Mouse (Mus musculus) intestine, postnatal 0 days (tissue): Measurements from ENCODE around the gene Nell1. TPM values are rescaled to one million over a fixed set of nuclear protein-coding genes. Genes with fewer than 3 reads are reported as not detected.

Experiments
- ATAC-seq: fragments of 200-750 bp; cut with Nextera tagmentation; 2 replicates; pipeline ENCODE4 v1.8.0; 2017; ENCODE audit warnings: mild to moderate bottlenecking, moderate TSS enrichment, moderate library complexity
- H3K27ac ChIP-seq: fragments of 300-500 bp; sonication (generic); 2 replicates; pipeline ENCODE4 v1.5.1; 2014; ENCODE audit warnings: mild to moderate bottlenecking, low read depth, low read length, moderate library complexity
- H3K27me3 ChIP-seq: fragments of 300-500 bp; sonication (generic); replicated peaks from 2 replicates; pipeline ENCODE4 v1.6.1; 2014; ENCODE audit warnings: low read length, mixed read lengths; ENCODE audit not compliant: control insufficient read depth, insufficient read depth
- H3K36me3 ChIP-seq: fragments of 300-500 bp; sonication (generic); 2 replicates; pipeline ENCODE4 v1.6.1; 2014; ENCODE audit warnings: mild to moderate bottlenecking, moderate library complexity; ENCODE audit not compliant: control insufficient read depth, insufficient read depth
- H3K4me1 ChIP-seq: fragments of 300-500 bp; sonication (generic); replicated peaks from 2 replicates; pipeline ENCODE4 v1.6.1; 2014; ENCODE audit warnings: antibody characterized with exemption, low read length, mixed read lengths; ENCODE audit not compliant: control insufficient read depth, insufficient read depth
- H3K4me2 ChIP-seq: fragments of 300-500 bp; sonication (generic); replicated peaks from 2 replicates; pipeline ENCODE4 v1.6.1; 2014; ENCODE audit warnings: low read depth, mild to moderate bottlenecking, moderate library complexity
- H3K4me3 ChIP-seq: fragments of 300-500 bp; sonication (generic); 2 replicates; pipeline ENCODE4 v1.5.1; 2014; ENCODE audit warnings: low read depth, low read length
- H3K9ac ChIP-seq: fragments of 300-500 bp; sonication (generic); 2 replicates; pipeline ENCODE4 v1.6.1; 2014; ENCODE audit warnings: mild to moderate bottlenecking, low read depth, low read length
- H3K9me3 ChIP-seq: fragments of 300-500 bp; sonication (generic); 2 replicates; pipeline ENCODE4 v1.6.1; 2016; ENCODE audit warnings: mixed run types; ENCODE audit not compliant: control insufficient read depth
- CTCF ChIP-seq: sonication (generic); IDR thresholded peaks from 2 replicates; pipeline ENCODE4 v1.5.1; 2016; ENCODE audit warnings: low read depth, mild to moderate bottlenecking, control low read depth, antibody characterized with exemption, moderate library complexity
- WGBS: fragments of 180-500 bp; shearing (Covaris S2); extraction: QIAGEN DNeasy Blood & Tissue Kit; methylation state at CpG from one replicate; pipeline ENCODE4 v1.1.7; 2014; 5-methylcytosine and 5-hydroxymethylcytosine counted together
- polyA plus RNA-seq: library from polyadenylated mRNA; unstranded; fragments of >200 nt; fragmentation: Nextera tagmentation; extraction: Ambion mirVana; gene quantifications from 2 replicates; pipeline ENCODE4 v1.2.1, GENCODE M21; 2015

Nell1 gene
- polyA plus RNA-seq, 1 experiment from 2014 or later, result 1.9 TPM

- H3K27ac ChIP-seq, result no peak overlapping the region
- TF ChIP-seq CTCF, result no peak
- no peak for ATAC-seq
- no peak overlapping the region for H3K4me3 ChIP-seq
- H3K9ac ChIP-seq, result no peak overlapping the region
- H3K9me3 ChIP-seq, result no peaks in the 10 kb centered on the region
- H3K36me3 ChIP-seq, result no peaks in the 10 kb centered on the region
- no peak overlapping the region for H3K4me2 ChIP-seq
- no peaks in the 10 kb centered on the region for H3K4me1 ChIP-seq
- H3K27me3 ChIP-seq, result no peaks in the 10 kb centered on the region
Observed at GRCm38 (mm10) chr7:50773516-50773915, 798.9 kb downstream of the Nell1 start.

DNA sequence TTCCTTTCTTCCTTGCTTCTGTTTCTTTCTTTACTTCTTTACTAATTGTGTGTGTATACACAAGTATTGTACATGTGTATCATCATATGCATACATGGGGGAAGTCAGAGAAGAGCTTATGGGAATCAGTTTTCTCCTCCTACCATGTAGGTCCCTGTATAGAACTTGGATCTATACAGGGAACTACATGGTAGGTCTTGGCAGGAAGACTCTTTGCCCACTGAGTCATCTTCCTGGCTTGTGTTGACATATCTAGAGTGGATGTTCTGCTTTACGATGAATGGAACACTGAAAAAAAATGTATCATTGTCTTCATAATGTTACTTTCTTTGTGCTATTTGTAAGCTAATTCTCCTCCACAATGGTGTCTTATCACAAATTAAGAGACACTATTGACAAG is 806.4 kb downstream of the Nell1 start:
- H3K27me3 ChIP-seq, result no peaks in the 10 kb centered on the region
- 77% methylated on average over 1 of the region's 1 CpGs for WGBS
- no peak overlapping the region for H3K27ac ChIP-seq
- no peaks in the 10 kb centered on the region for H3K36me3 ChIP-seq
- H3K4me1 ChIP-seq, result no peaks in the 10 kb centered on the region
- H3K9me3 ChIP-seq, result no peaks in the 10 kb centered on the region
- no peak overlapping the region for H3K4me3 ChIP-seq
- ATAC-seq, result no peak
- H3K9ac ChIP-seq, result no peak overlapping the region
- TF ChIP-seq CTCF, result no peak
- H3K4me2 ChIP-seq, result no peak overlapping the region

DNA sequence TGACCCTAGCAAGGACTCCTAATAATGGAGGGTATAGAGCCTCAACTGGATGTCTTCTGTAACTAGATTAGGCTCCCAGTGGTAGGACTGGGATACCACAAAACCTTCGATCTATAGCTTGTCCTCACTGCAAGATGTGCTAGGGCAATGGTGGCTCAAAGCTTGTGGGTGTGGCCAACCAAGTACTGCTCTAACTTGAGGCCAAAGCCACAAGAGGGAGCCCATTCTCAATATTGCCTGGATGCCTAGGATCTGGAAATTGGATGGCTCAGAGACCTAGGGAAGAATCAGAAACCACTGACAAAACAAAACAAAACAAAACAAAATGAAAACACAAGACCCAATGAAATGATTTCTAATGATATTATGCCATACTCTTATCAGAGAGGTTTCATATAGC is 809.0 kb downstream of the Nell1 start:
- no peak overlapping the region for H3K9ac ChIP-seq
- H3K27me3 ChIP-seq, result no peaks in the 10 kb centered on the region
- no peak for ATAC-seq
- H3K9me3 ChIP-seq, result no peaks in the 10 kb centered on the region
- no peaks in the 10 kb centered on the region for H3K4me1 ChIP-seq
- no peak overlapping the region for H3K4me2 ChIP-seq
- no peak overlapping the region for H3K4me3 ChIP-seq
- H3K27ac ChIP-seq, result no peak overlapping the region
- H3K36me3 ChIP-seq, result no peaks in the 10 kb centered on the region
- TF ChIP-seq CTCF, result peak; percentile 43
- WGBS, result 62% methylated on average over 1 of the region's 1 CpGs

- H3K27ac ChIP-seq, result no peak overlapping the region
- no peak for ATAC-seq
- H3K4me2 ChIP-seq, result no peak overlapping the region
- 32% methylated on average over 7 of the region's 7 CpGs for WGBS
- no peak for TF ChIP-seq CTCF
- no peaks in the 10 kb centered on the region for H3K9me3 ChIP-seq
- no peak overlapping the region for H3K4me3 ChIP-seq
- no peaks in the 10 kb centered on the region for H3K36me3 ChIP-seq
- H3K4me1 ChIP-seq, result no peaks in the 10 kb centered on the region
- H3K9ac ChIP-seq, result no peak overlapping the region
- H3K27me3 ChIP-seq, result no peaks in the 10 kb centered on the region
Observed at GRCm38 (mm10) chr7:50826180-50826579, 851.5 kb downstream of the Nell1 start.

- no peaks in the 10 kb centered on the region for H3K4me1 ChIP-seq
- H3K36me3 ChIP-seq, result no peaks in the 10 kb centered on the region
- H3K27me3 ChIP-seq, result no peaks in the 10 kb centered on the region
- WGBS, result 60% methylated on average over 3 of the region's 3 CpGs
- no peak overlapping the region for H3K4me3 ChIP-seq
- no peak overlapping the region for H3K4me2 ChIP-seq
- no peaks in the 10 kb centered on the region for H3K9me3 ChIP-seq
- no peak for TF ChIP-seq CTCF
- no peak for ATAC-seq
- no peak overlapping the region for H3K27ac ChIP-seq
- H3K9ac ChIP-seq, result no peak overlapping the region
Observed at GRCm38 (mm10) chr7:50832799-50833198, 858.1 kb downstream of the Nell1 start.

- Histone ChIP-seq H3K27me3 (no peaks in the 10 kb centered on the region), H3K4me2 (no peak overlapping the region), H3K9ac (no peak overlapping the region), H3K27ac (no peak overlapping the region), H3K4me1 (no peaks in the 10 kb centered on the region), H3K9me3 (no peaks in the 10 kb centered on the region), H3K36me3 (no peaks in the 10 kb centered on the region), H3K4me3 (no peak overlapping the region)
- TF ChIP-seq CTCF, result no peak
- ATAC-seq, result no peak
Observed at GRCm38 (mm10) chr7:50842646-50843045, 868.0 kb downstream of the Nell1 start.

- Histone ChIP-seq H3K9ac (no peak overlapping the region), H3K27me3 (no peaks in the 10 kb centered on the region), H3K36me3 (no peaks in the 10 kb centered on the region), H3K4me2 (no peak overlapping the region), H3K4me1 (no peaks in the 10 kb centered on the region), H3K4me3 (no peak overlapping the region), H3K27ac (no peak overlapping the region), H3K9me3 (no peaks in the 10 kb centered on the region)
- ATAC-seq, result no peak
- 76% methylated on average over 1 of the region's 1 CpGs for WGBS
- no peak for TF ChIP-seq CTCF
Observed at GRCm38 (mm10) chr7:50847921-50848320, 873.3 kb downstream of the Nell1 start.
